Mouse (Mus musculus) ZHBTc4 (cell line): Measurements from ENCODE around the gene Gk5.

ENCODE experiments used
- DNase-seq: peaks from one replicate; pipeline ENCODE4 v3.0.0-alpha.2; 2011; ENCODE audit warnings: low read depth, low spot score

The Gk5 gene

DNA sequence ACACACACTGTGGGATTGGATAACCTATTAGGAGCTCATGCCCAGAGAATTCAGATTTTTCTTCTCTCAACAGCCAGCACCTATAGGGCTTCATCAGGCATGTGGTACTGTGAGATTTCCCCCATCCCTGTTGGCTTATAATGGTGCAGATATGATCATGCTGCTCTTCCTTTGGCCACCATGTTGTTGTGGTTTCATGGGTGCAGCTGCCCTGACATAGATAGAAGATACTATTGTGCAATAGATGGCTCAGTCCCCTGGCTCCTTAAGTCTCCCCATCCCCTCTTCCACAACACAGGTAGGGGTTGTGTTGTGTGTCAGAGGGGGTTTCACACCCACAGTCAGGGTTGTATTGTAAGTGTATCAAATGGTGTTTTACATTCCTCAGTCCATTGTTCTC lies 25.7 kb downstream of the Gk5 start:
- DNase-seq = no peak

- DNase-seq = no peak
Measured at GRCm38 (mm10) chr9:96152801-96153200, 33.6 kb downstream of the Gk5 start.

- no peak for DNase-seq
Measured at GRCm38 (mm10) chr9:96158431-96158830, 39.3 kb downstream of the Gk5 start.

DNA sequence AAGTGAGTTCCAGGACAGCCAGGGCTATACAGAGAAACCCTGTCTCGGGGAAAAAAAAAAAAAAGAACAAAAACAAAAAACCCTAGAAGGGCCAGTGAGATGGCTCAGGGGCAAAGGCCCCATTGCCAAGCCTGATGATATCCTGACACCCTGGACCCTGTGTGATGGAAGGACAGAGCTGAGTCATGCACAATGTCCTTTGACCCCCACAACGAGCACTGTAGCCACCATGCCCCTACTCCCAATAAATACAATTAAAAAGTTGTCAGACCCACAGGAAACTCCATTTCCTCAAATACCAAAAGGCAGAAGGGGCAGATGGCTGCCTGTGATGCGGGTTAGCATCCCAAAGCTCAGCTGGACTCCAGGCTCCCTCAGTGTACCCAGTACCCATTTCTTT lies 39.9 kb downstream of the Gk5 start:
- DNase-seq = no peak

GRCm38 (mm10) chr9:96160767-96161166 lies 41.6 kb downstream of the Gk5 start:
- no peak for DNase-seq

- no peak for DNase-seq
Measured at GRCm38 (mm10) chr9:96162421-96162820, 43.3 kb downstream of the Gk5 start.

GRCm38 (mm10) chr9:96163443-96163842 lies 44.3 kb downstream of the Gk5 start:
- DNase-seq = no peak

GRCm38 (mm10) chr9:96163983-96164382 lies 44.8 kb downstream of the Gk5 start:
- DNase-seq = peak; percentile 51

DNA sequence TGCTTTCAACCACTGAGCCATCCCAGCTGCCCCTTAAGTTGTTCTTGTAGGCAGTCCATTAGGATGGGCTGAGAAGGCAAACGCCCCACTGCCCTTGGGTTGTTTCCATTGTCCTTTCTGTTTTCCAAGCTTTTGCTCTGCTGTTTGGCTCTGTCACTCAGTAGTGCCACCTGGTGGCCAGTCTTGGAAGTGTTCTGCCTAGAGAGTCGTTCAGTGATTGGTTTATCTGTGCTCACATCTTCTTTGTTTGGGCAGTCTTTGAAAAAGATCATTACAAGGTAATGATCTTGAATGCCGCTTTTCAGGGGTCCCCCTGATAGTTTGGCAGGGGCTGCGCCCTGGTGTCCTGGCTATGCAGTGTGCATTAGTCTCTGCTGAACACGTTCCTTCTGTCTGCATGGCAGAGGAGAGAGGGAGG lies 48.0 kb downstream of the Gk5 start:
- peak; percentile 92 for DNase-seq

GRCm38 (mm10) chr9:96170600-96170999 lies 51.4 kb downstream of the Gk5 start:
- no peak for DNase-seq

- no peak for DNase-seq
Measured at GRCm38 (mm10) chr9:96184909-96185308, 65.7 kb downstream of the Gk5 start.

DNA sequence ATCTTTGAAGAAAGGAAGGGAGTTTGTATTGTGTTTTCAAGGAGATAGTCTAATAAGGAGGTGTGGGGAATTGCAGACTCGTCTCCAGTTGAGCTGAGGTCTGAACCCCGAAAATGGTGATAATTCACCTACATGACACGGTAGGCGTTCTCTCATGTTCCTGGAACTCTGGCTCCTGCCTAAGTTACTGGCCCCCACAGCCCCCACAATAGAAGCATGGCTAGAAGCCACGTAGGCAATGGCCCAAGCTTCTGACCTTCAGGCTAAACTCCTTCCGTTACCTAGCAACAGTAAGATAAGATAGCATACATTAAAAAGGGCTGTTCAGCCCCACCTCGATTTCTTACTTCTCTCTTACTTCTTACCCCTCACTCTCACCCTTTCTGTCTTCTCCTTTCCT lies 67.5 kb downstream of the Gk5 start:
- DNase-seq = no peak

DNA sequence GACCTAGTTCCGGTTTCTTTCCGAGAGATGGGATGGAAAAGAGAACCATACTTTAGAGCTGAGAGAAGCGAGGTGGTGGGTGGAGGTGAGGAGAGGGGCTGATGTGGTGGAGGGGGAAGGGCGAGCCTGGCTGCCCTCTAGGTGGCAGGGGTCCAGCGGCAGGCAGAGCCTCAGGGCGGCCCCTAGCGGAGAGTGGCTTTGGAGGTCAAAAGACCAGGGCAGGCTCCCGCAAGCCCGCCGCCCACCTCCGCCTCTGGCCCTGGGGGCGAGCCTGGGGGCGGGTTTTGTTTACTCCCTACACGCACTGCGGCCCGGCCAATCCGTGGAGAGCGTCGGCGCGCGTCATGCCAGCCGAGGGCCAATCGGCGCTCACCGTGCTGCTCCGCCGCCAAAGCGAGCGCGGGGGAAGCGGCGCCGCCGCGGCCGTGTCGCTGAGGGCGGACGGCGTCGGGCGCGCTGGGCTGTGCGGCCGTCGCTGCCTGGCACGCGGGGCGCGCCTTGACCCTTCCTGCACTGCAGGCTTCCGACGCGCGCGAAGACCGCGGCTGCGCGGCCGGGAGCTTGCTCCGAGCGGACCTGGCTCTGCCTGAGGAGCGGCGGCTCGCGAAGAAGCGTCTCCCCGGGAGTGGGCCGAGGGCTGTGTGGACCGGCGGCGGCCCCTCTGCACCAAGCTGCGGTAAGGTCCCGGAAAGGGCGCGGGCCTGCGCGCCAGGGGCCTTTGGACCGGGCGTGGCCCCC lies 76.9 kb downstream of the Gk5 start, which contains the start of gene Tfdp2:
Tfdp2 (plus strand) TSS at position 391 of the 738 bp plus-strand sequence.
- DNase-seq = peak; percentile 98

- DNase-seq = peak; percentile 66
Measured at GRCm38 (mm10) chr9:96196636-96197181, 77.5 kb downstream of the Gk5 start.

GRCm38 (mm10) chr9:96197806-96198205 lies 78.6 kb downstream of the Gk5 start:
- DNase-seq = peak; percentile 28

DNA sequence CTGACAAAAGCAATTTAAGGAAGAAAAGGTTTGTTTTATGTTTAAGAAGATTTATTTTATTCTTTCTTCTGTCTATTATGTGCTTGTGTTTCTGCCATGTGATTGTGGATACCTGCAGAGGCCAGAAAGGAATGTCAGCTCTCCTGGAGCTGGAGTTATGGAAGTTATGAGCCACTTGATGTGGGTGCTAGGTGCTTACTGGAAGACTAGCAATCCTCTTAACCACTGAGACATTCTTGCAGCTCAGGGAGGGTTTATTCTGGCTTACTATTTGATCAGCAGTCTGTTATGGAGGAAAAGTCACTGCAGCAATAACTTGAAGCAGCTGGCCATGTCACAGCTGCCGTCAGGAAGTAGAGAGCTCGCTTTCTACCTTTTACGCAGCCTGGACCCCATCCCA lies 84.5 kb downstream of the Gk5 start:
- no peak for DNase-seq

DNA sequence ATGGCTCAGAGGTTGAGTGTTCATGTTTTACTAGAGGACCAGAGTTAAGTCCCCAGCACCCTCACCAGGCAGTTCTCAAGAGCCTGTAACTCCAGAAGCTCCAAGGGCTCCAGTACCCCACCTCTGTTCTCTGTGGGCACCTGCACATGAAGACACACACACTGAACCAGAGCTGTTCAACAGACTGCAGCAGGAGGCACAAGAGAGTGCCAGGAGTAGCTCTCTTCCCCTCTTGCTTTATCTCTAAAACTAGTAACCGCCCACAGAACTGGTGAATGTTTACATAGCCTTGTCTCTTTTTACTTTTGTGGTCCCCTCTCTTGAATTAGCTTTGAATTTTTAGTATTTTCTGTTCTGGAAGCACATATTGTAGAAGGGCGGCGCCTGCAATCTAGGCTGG lies 88.3 kb downstream of the Gk5 start:
- no peak for DNase-seq

GRCm38 (mm10) chr9:96213036-96213645 lies 94.0 kb downstream of the Gk5 start:
- peak; percentile 27 for DNase-seq

DNA sequence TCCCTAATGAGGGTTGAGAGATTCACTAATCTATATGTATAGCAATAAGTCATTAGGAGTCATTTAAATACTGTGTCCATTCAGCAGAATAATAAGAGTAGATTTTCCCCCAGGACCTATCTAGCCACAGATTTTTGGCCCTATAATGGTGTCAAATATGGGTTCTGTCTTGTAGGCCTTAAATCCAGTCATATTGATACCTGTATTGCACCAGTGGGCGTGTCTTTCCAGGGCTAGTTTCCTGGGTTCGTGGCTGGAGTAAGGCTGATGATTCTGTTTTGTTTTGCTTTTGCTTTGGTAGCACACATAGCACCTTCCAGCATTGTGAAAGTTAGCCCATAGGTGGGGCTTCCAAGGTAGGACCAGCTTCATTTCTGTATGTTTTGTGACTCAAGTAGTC lies 95.0 kb downstream of the Gk5 start:
- no peak for DNase-seq

DNA sequence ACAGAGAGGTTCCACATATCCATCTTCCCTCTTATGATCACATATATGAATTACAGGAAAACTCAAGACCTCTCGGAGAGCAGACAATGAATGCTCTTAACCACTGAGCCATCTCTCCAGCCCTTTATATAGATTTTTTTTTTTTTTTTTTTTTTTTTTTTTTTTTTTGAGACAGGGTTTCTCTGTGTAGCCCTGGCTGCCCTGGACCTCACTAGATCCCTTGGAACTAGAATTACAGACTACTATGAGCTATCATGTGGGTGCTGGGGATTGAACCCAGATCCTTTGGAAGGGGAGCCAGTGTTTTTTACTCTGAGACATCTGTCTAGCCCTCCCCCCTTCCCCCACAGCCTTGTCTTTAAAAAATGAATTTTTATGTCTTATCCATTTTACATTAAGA lies 98.1 kb downstream of the Gk5 start:
- DNase-seq = no peak

DNA sequence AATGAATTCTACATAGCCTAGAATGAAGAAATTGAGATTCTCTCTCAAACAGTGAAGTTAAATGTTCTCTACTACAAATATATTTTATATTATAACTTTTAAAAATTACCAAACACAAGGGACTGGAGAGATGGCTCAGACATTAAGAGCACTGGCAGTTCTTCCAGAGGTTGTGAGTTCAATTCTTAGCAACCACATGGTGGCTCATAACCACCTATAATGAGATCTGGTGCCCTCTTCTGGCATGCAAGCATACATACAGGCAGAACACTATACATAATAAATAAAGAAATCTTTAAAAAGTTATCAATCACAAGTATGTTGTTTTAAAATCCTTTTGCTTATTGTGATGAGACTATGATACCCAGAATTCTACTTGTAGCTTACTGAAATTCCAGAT lies 98.6 kb downstream of the Gk5 start:
- DNase-seq = peak; percentile 20

GRCm38 (mm10) chr9:96219114-96219669 lies 100.0 kb downstream of the Gk5 start:
- no peak for DNase-seq

GRCm38 (mm10) chr9:96220419-96220818 lies 101.3 kb downstream of the Gk5 start:
- DNase-seq = no peak
